In genomic region chr8:70150158-70150557, GRCm38 (mm10) we compare ENCODE assay signal across 1 mouse cellular context.
A peak's percentile ranks its signal among the peaks of the same experiment; 100 is the strongest.
TF ChIP-seq lines count a peak whose summit lies in the region.

No protein-coding gene starts in this region.

TF ChIP-seq in CH12.LX, 34 proteins besides CTCF, POLR2A, EP300 and RAD21 (continued from another document):
- peak; percentile 59 for TF ChIP-seq ELF1 (IDR thresholded peaks at IDR 0.05; ENCODE audit: low read depth, low read length)
- TF ChIP-seq MAZ (IDR thresholded peaks at IDR 0.05; ENCODE audit: low read depth, low read length) = peak; percentile 89
- TF ChIP-seq CHD1 (IDR thresholded peaks at IDR 0.05; ENCODE audit: low read depth, low read length) = no peak
- no peak for TF ChIP-seq RCOR1 (conservative IDR thresholded peaks at IDR 0.05; ENCODE audit: low read depth, low read length)
- TF ChIP-seq KAT2A (IDR thresholded peaks at IDR 0.05; ENCODE audit: insufficient replicate concordance, low read length) = no peak
- TF ChIP-seq HCFC1 (IDR thresholded peaks at IDR 0.05; ENCODE audit: low read depth, low read length) = peak; percentile 45; the same call in 1 of the 2 replicates
- no peak for TF ChIP-seq UBTF (IDR thresholded peaks at IDR 0.05; ENCODE audit: low read depth, low read length)
- no peak for TF ChIP-seq JUN (IDR thresholded peaks at IDR 0.05; ENCODE audit: insufficient read depth, low read depth, low read length)
- no peak for TF ChIP-seq MYC (IDR thresholded peaks at IDR 0.05; ENCODE audit: low read depth, low read length)
- peak; percentile 96 for TF ChIP-seq TCF12 (IDR thresholded peaks at IDR 0.05; ENCODE audit: low read depth, low read length)
- no peak for TF ChIP-seq SIN3A (IDR thresholded peaks at IDR 0.05; ENCODE audit: low read length)
- no peak for TF ChIP-seq USF1 (IDR thresholded peaks at IDR 0.05; ENCODE audit: low read depth, low read length)
- no peak for TF ChIP-seq ZC3H11A (IDR thresholded peaks at IDR 0.05; ENCODE audit: low read depth, low read length)
- 0 out of 2 replicates have a peak, but pooled peaks have one; percentile 8 for TF ChIP-seq MAX (IDR thresholded peaks at IDR 0.05; ENCODE audit: low read length)
- TF ChIP-seq MEF2A (IDR thresholded peaks at IDR 0.05; ENCODE audit: borderline replicate concordance, low read depth, low read length) = peak; percentile 66; the same call in 1 of the 2 replicates
- TF ChIP-seq CHD2 (IDR thresholded peaks at IDR 0.05; ENCODE audit: low read length) = peak; percentile 82
- no peak for TF ChIP-seq E2F4 (IDR thresholded peaks at IDR 0.05; ENCODE audit: insufficient replicate concordance, low read depth, low read length)
- no peak for TF ChIP-seq SMC3 (IDR thresholded peaks at IDR 0.05; ENCODE audit: low read depth, low read length)
- TF ChIP-seq GABPA (IDR thresholded peaks at IDR 0.05; ENCODE audit: insufficient replicate concordance, low read depth, low read length) = no peak
- no peak for TF ChIP-seq MAFK (IDR thresholded peaks at IDR 0.05; ENCODE audit: insufficient replicate concordance, low read length)
- TF ChIP-seq NELFE (IDR thresholded peaks at IDR 0.05; ENCODE audit: low read depth, low read length) = no peak
- TF ChIP-seq USF2 (conservative IDR thresholded peaks at IDR 0.05; ENCODE audit: low read depth, low read length) = no peak
- no peak for TF ChIP-seq PAX5 (IDR thresholded peaks at IDR 0.05; ENCODE audit: low read length)
- no peak for TF ChIP-seq ZKSCAN1 (IDR thresholded peaks at IDR 0.05; ENCODE audit: borderline replicate concordance, low read depth, low read length)
- 0 out of 2 replicates have a peak, but pooled peaks have one; percentile 33 for TF ChIP-seq NRF1 (IDR thresholded peaks at IDR 0.05; ENCODE audit: low read depth, low read length)
- no peak for TF ChIP-seq TBP (conservative IDR thresholded peaks at IDR 0.05; ENCODE audit: low read depth, low read length)
- TF ChIP-seq POLR2AphosphoS2 (IDR thresholded peaks at IDR 0.05; ENCODE audit: low read depth, low read length) = no peak
- no peak for TF ChIP-seq ZMIZ1 (IDR thresholded peaks at IDR 0.05; ENCODE audit: low read depth, low read length)
- no peak for TF ChIP-seq JUND (conservative IDR thresholded peaks at IDR 0.05; ENCODE audit: low read depth, low read length)
